Mouse (Mus musculus) bone marrow, adult 2 months (tissue): Measurements from ENCODE around the gene 9130230L23Rik.

Experiments used
- CTCF ChIP-seq: fragments of 200-500 bp; IDR thresholded peaks from 2 replicates; pipeline ENCODE4 v1.5.1; 2011; ENCODE audit warnings: low read length, control low read depth; ENCODE audit not compliant: control insufficient read depth, insufficient read depth
- POLR2A ChIP-seq: fragments of 200-500 bp; IDR thresholded peaks from 2 replicates; pipeline ENCODE4 v1.6.1; 2011; ENCODE audit warnings: low read depth, mild to moderate bottlenecking, control low read depth, low read length, borderline replicate concordance; ENCODE audit not compliant: control insufficient read depth

DNA sequence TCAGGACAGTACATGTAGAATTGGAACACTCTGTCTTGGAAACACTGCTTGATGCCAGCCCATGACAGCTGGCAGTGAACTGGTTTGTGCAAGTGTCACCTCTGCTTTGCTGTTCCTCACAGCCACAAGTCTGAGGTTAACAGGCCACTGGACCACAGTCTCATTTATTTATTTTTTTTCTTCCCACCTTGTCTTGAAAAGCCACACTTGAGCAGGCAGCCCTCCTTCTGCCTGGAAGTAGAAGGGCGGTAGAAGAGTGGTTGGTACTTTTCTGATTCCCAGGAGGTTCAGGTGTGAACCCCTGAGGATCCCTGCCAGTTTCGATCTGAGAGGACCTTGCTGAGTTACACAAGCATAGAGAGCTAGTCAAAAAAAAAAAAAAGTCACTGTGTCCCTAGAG is 70.3 kb downstream of the 9130230L23Rik start:
- no peak for TF ChIP-seq CTCF
- TF ChIP-seq POLR2A, result no peak
